Mouse (Mus musculus) bone marrow macrophage, adult 2 months (primary cell): ENCODE results near the gene Gm340.

ENCODE experiments used
- CTCF ChIP-seq: IDR thresholded peaks from 2 replicates; pipeline ENCODE4 v1.5.1; 2012; ENCODE audit warnings: low read depth, mild to moderate bottlenecking, low read length, moderate library complexity
- POLR2A ChIP-seq: IDR thresholded peaks from 2 replicates; pipeline ENCODE4 v1.6.1; 2012; ENCODE audit warnings: mild to moderate bottlenecking, low read depth, low read length, borderline replicate concordance

- TF ChIP-seq POLR2A, result no peak
- no peak for TF ChIP-seq CTCF
Observed at GRCm38 (mm10) chr19:41618771-41619385, 36.7 kb downstream of the Gm340 start.
